Mouse (Mus musculus): ENCODE measurements at regions not wholly inside any gene's neighbourhood (a gene's known extent, or its start where the extent isn't known, plus 50 kb on each side); places are given as distances from the start of the nearest gene placed in this dataset.
"Not testable (repeated sequence)": the region's sequence is repeated elsewhere in the genome, so short reads cannot be mapped to it uniquely, and the experiment has no call there.

GRCm38 (mm10) chr17:50346451-50347192, 53.2 kb upstream of the Dazl start:
- DNase-seq (ENCODE audit: inconsistent ontology term): no peak

GRCm38 (mm10) chr17:50353818-50354217, 60.4 kb upstream of the Dazl start:
- DNase-seq (ENCODE audit: inconsistent ontology term): not testable (repeated sequence)

- no peak for DNase-seq (ENCODE audit: inconsistent ontology term)
Measured at GRCm38 (mm10) chr17:50354357-50354756, 60.9 kb upstream of the Dazl start.

GRCm38 (mm10) chr17:50361657-50362233, 68.3 kb upstream of the Dazl start:
- no peak for DNase-seq (ENCODE audit: inconsistent ontology term)

GRCm38 (mm10) chr17:50365396-50365795, 72.0 kb upstream of the Dazl start:
- DNase-seq (ENCODE audit: inconsistent ontology term): no peak

- no peak for DNase-seq (ENCODE audit: inconsistent ontology term)
Measured at GRCm38 (mm10) chr17:50366181-50366580, 72.7 kb upstream of the Dazl start.

- DNase-seq (ENCODE audit: inconsistent ontology term): no peak
Measured at GRCm38 (mm10) chr17:50369216-50369875, 75.9 kb upstream of the Dazl start.

GRCm38 (mm10) chr17:50370484-50370883, 77.0 kb upstream of the Dazl start:
- no peak for DNase-seq (ENCODE audit: inconsistent ontology term)

GRCm38 (mm10) chr17:50373496-50374141, 80.2 kb upstream of the Dazl start:
- no peak for DNase-seq (ENCODE audit: inconsistent ontology term)

GRCm38 (mm10) chr17:50375465-50375864, 82.0 kb upstream of the Dazl start:
- no peak for DNase-seq (ENCODE audit: inconsistent ontology term)

GRCm38 (mm10) chr17:50376708-50377107, 83.3 kb upstream of the Dazl start:
- no peak for DNase-seq (ENCODE audit: inconsistent ontology term)

- DNase-seq (ENCODE audit: inconsistent ontology term): no peak
Measured at GRCm38 (mm10) chr17:50378141-50378727, 84.8 kb upstream of the Dazl start.

GRCm38 (mm10) chr17:50388715-50389710, 95.6 kb upstream of the Dazl start:
- no peak for DNase-seq (ENCODE audit: inconsistent ontology term)

- no peak for DNase-seq (ENCODE audit: inconsistent ontology term)
Measured at GRCm38 (mm10) chr17:50390151-50390550, 96.7 kb upstream of the Dazl start.

GRCm38 (mm10) chr17:50391207-50391606, 97.8 kb upstream of the Dazl start:
- DNase-seq (ENCODE audit: inconsistent ontology term): no peak

GRCm38 (mm10) chr17:50391996-50392395, 98.6 kb upstream of the Dazl start:
- no peak for DNase-seq (ENCODE audit: inconsistent ontology term)

- DNase-seq (ENCODE audit: inconsistent ontology term): no peak
Measured at GRCm38 (mm10) chr17:50392428-50392827, 99.0 kb upstream of the Dazl start.

- no peak for DNase-seq (ENCODE audit: inconsistent ontology term)
Measured at GRCm38 (mm10) chr17:50392966-50393365, 99.5 kb upstream of the Dazl start.

GRCm38 (mm10) chr17:50393698-50394097, 100.3 kb upstream of the Dazl start:
- DNase-seq (ENCODE audit: inconsistent ontology term): no peak

GRCm38 (mm10) chr17:50394801-50395200, 101.4 kb upstream of the Dazl start:
- no peak for DNase-seq (ENCODE audit: inconsistent ontology term)

- no peak for DNase-seq (ENCODE audit: inconsistent ontology term)
Measured at GRCm38 (mm10) chr17:50395669-50396068, 102.2 kb upstream of the Dazl start.

Measured in Muller cell, postnatal 12 days (primary cell).